Mouse (Mus musculus): ENCODE data around the gene Ubqln1.

GRCm38 (mm10) chr13:58193221-58193620 lies 22.2 kb downstream of the Ubqln1 start:
- TF ChIP-seq CTCF (IDR thresholded peaks at IDR 0.05; ENCODE audit: insufficient read depth, low read depth, low read length) (no peak), POLR2A (IDR thresholded peaks at IDR 0.05; ENCODE audit: insufficient read depth, low read depth, low read length) (no peak)

Measured in olfactory bulb, adult 2 months (tissue).